Mouse (Mus musculus): ENCODE measurements at regions not wholly inside any gene's neighbourhood (a gene's known extent, or its start where the extent isn't known, plus 50 kb on each side); places are given as distances from the start of the nearest gene placed in this dataset.

GRCm38 (mm10) chr3:31444311-31444710 is 134.1 kb upstream of the Slc7a14 start:
- Histone ChIP-seq H3K36me3 (no peaks in the 10 kb centered on the region), H3K4me3 (no peak overlapping the region), H3K27me3 (replicated peaks) (no peaks in the 10 kb centered on the region), H3K9ac (no peak overlapping the region), H3K4me2 (replicated peaks) (no peak overlapping the region), H3K27ac (no peak overlapping the region), H3K4me1 (no peaks in the 10 kb centered on the region), H3K9me3 (no peaks in the 10 kb centered on the region)
- no peak for ATAC-seq (ENCODE audit: low FRiP score, low read depth)
- WGBS: 89% methylated on average over 7 of the region's 7 CpGs

GRCm38 (mm10) chr3:31443894-31444293 is 133.7 kb upstream of the Slc7a14 start:
- Histone ChIP-seq H3K9ac (no peak overlapping the region), H3K4me2 (replicated peaks) (no peak overlapping the region), H3K9me3 (no peaks in the 10 kb centered on the region), H3K36me3 (no peaks in the 10 kb centered on the region), H3K27me3 (replicated peaks) (no peaks in the 10 kb centered on the region), H3K27ac (no peak overlapping the region), H3K4me3 (no peak overlapping the region), H3K4me1 (no peaks in the 10 kb centered on the region)
- no peak for ATAC-seq (ENCODE audit: low FRiP score, low read depth)
- 91% methylated on average over 5 of the region's 5 CpGs for WGBS

GRCm38 (mm10) chr3:31440282-31440681 is 130.1 kb upstream of the Slc7a14 start:
- WGBS: 90% methylated on average over 2 of the region's 2 CpGs
- no peak for ATAC-seq (ENCODE audit: low FRiP score, low read depth)

GRCm38 (mm10) chr3:31437970-31438369 is 127.8 kb upstream of the Slc7a14 start:
- Histone ChIP-seq H3K4me3 (no peak overlapping the region), H3K4me1 (no peaks in the 10 kb centered on the region), H3K9me3 (no peaks in the 10 kb centered on the region), H3K27ac (no peak overlapping the region), H3K27me3 (replicated peaks) (no peaks in the 10 kb centered on the region), H3K4me2 (replicated peaks) (no peak overlapping the region), H3K9ac (no peak overlapping the region), H3K36me3 (no peaks in the 10 kb centered on the region)
- 81% methylated on average over 3 of the region's 3 CpGs for WGBS
- no peak for ATAC-seq (ENCODE audit: low FRiP score, low read depth)

More at GRCm38 (mm10) chr3:31440282-31440681, 130.1 kb upstream of the Slc7a14 start:
- Histone ChIP-seq H3K36me3 (no peaks in the 10 kb centered on the region), H3K27ac (no peak overlapping the region), H3K27me3 (replicated peaks) (no peaks in the 10 kb centered on the region), H3K4me1 (no peaks in the 10 kb centered on the region), H3K4me2 (replicated peaks) (no peak overlapping the region), H3K9ac (no peak overlapping the region), H3K9me3 (no peaks in the 10 kb centered on the region), H3K4me3 (no peak overlapping the region)

- Histone ChIP-seq H3K4me3 (no peak overlapping the region), H3K9ac (no peak overlapping the region), H3K4me2 (replicated peaks) (no peak overlapping the region), H3K27me3 (replicated peaks) (no peaks in the 10 kb centered on the region), H3K27ac (no peak overlapping the region), H3K9me3 (no peaks in the 10 kb centered on the region), H3K36me3 (no peaks in the 10 kb centered on the region), H3K4me1 (no peaks in the 10 kb centered on the region)
- ATAC-seq (ENCODE audit: low FRiP score, low read depth): no peak
- 82% methylated on average over 3 of the region's 3 CpGs for WGBS
Observed at GRCm38 (mm10) chr3:31435204-31435963, 125.2 kb upstream of the Slc7a14 start.

DNA sequence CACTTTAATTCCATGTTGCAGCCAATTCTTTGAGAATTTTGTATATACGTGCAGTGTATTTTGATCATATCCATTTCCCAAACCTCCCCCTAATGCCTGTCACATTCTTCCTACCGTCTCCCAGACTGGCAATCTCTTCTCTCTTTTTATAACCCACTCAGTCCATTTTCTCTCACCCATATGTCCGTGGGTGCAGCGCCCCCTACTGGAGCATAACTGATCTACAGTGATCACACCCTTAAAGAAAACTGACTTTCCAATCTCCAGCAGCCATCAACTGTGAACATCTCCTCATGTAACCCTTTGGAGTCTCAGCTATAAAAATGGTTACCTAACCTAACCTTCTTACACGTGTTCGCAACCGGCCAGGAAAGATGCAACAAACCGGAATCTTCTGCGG is 123.0 kb upstream of the Slc7a14 start:
- no peaks in the 10 kb centered on the region for H3K9me3 ChIP-seq
- H3K4me1 ChIP-seq: no peaks in the 10 kb centered on the region
- no peak overlapping the region for H3K4me3 ChIP-seq
- no peak overlapping the region for H3K27ac ChIP-seq
- no peaks in the 10 kb centered on the region for H3K36me3 ChIP-seq
- no peaks in the 10 kb centered on the region for H3K27me3 ChIP-seq (replicated peaks)
- WGBS: 87% methylated on average over 9 of the region's 9 CpGs
- ATAC-seq (ENCODE audit: low FRiP score, low read depth): no peak
- H3K9ac ChIP-seq: no peak overlapping the region
- no peak overlapping the region for H3K4me2 ChIP-seq (replicated peaks)

- ATAC-seq (ENCODE audit: low FRiP score, low read depth): no peak
- no peak overlapping the region for H3K27ac ChIP-seq
Observed at GRCm38 (mm10) chr3:31423517-31423916, 113.3 kb upstream of the Slc7a14 start.

GRCm38 (mm10) chr3:31408802-31409201 is 98.6 kb upstream of the Slc7a14 start:
- no peaks in the 10 kb centered on the region for H3K9me3 ChIP-seq
- 87% methylated on average over 4 of the region's 4 CpGs for WGBS
- no peak for ATAC-seq (ENCODE audit: low FRiP score, low read depth)
- no peak overlapping the region for H3K27ac ChIP-seq
- H3K4me2 ChIP-seq (replicated peaks): no peak overlapping the region
- H3K27me3 ChIP-seq (replicated peaks): no peaks in the 10 kb centered on the region
- H3K36me3 ChIP-seq: no peaks in the 10 kb centered on the region
- H3K4me3 ChIP-seq: no peak overlapping the region
- no peak overlapping the region for H3K9ac ChIP-seq
- no peaks in the 10 kb centered on the region for H3K4me1 ChIP-seq

More at GRCm38 (mm10) chr3:31423517-31423916, 113.3 kb upstream of the Slc7a14 start:
- Histone ChIP-seq H3K36me3 (no peaks in the 10 kb centered on the region), H3K4me3 (no peak overlapping the region), H3K9ac (no peak overlapping the region), H3K4me2 (replicated peaks) (no peak overlapping the region), H3K27me3 (replicated peaks) (no peaks in the 10 kb centered on the region), H3K4me1 (no peaks in the 10 kb centered on the region), H3K9me3 (no peaks in the 10 kb centered on the region)
- WGBS: 92% methylated on average over 14 of the region's 14 CpGs

- H3K4me2 ChIP-seq (replicated peaks): no peak overlapping the region
- H3K4me1 ChIP-seq: no peaks in the 10 kb centered on the region
- H3K9ac ChIP-seq: no peak overlapping the region
- no peaks in the 10 kb centered on the region for H3K36me3 ChIP-seq
- ATAC-seq (ENCODE audit: low FRiP score, low read depth): no peak
- WGBS: 25% methylated on average over 1 of the region's 1 CpGs
- no peak overlapping the region for H3K4me3 ChIP-seq
- no peaks in the 10 kb centered on the region for H3K9me3 ChIP-seq
- H3K27ac ChIP-seq: no peak overlapping the region
- H3K27me3 ChIP-seq (replicated peaks): no peaks in the 10 kb centered on the region
Observed at GRCm38 (mm10) chr3:31405880-31406279, 95.7 kb upstream of the Slc7a14 start.

GRCm38 (mm10) chr3:31399136-31399535 is 89.0 kb upstream of the Slc7a14 start:
- Histone ChIP-seq H3K27ac (no peak overlapping the region), H3K27me3 (replicated peaks) (no peaks in the 10 kb centered on the region), H3K36me3 (no peaks in the 10 kb centered on the region), H3K9me3 (no peaks in the 10 kb centered on the region; the same call in 1 of the 2 replicates), H3K4me3 (no peak overlapping the region), H3K4me1 (no peaks in the 10 kb centered on the region), H3K9ac (no peak overlapping the region), H3K4me2 (replicated peaks) (no peak overlapping the region)
- no peak for ATAC-seq (ENCODE audit: low FRiP score, low read depth)
- 50% methylated on average over 2 of the region's 2 CpGs for WGBS

DNA sequence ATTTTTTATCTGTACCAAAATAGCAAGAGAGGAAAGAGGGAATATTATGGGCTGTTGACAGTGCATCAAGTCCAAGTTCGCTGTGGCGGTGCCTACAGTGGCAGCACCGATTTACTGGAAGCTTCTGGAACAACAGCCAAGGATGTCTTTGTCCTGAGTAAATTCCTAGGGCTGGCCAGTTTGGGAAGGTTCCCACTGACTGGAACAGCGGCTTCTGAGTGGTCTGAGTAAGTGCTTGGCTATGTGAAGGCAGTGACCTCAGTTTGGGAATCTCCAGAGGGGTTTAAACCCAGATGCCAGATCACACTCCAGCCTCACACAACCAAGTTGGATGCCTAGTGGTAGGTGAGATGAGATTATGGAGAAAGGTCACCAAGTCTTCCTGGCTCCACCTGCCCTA is 84.4 kb upstream of the Slc7a14 start:
- no peak overlapping the region for H3K27ac ChIP-seq
- no peaks in the 10 kb centered on the region for H3K9me3 ChIP-seq
- no peak overlapping the region for H3K4me3 ChIP-seq
- H3K9ac ChIP-seq: no peak overlapping the region
- no peaks in the 10 kb centered on the region for H3K36me3 ChIP-seq
- ATAC-seq (ENCODE audit: low FRiP score, low read depth): no peak
- 94% methylated on average over 4 of the region's 4 CpGs for WGBS
- no peak overlapping the region for H3K4me2 ChIP-seq (replicated peaks)
- no peaks in the 10 kb centered on the region for H3K4me1 ChIP-seq
- H3K27me3 ChIP-seq (replicated peaks): no peaks in the 10 kb centered on the region

- no peaks in the 10 kb centered on the region for H3K27me3 ChIP-seq (replicated peaks)
- 71% methylated on average over 2 of the region's 2 CpGs for WGBS
- H3K9ac ChIP-seq: no peak overlapping the region
- H3K9me3 ChIP-seq: no peaks in the 10 kb centered on the region
- no peak for ATAC-seq (ENCODE audit: low FRiP score, low read depth)
- no peaks in the 10 kb centered on the region for H3K4me1 ChIP-seq
- H3K27ac ChIP-seq: no peak overlapping the region
- no peak overlapping the region for H3K4me2 ChIP-seq (replicated peaks)
- H3K4me3 ChIP-seq: no peak overlapping the region
- no peaks in the 10 kb centered on the region for H3K36me3 ChIP-seq
Observed at GRCm38 (mm10) chr3:31389955-31390354, 79.8 kb upstream of the Slc7a14 start.

- Histone ChIP-seq H3K9me3 (no peaks in the 10 kb centered on the region), H3K4me1 (no peaks in the 10 kb centered on the region), H3K4me2 (replicated peaks) (no peak overlapping the region), H3K4me3 (no peak overlapping the region), H3K27me3 (replicated peaks) (no peaks in the 10 kb centered on the region), H3K27ac (no peak overlapping the region), H3K9ac (no peak overlapping the region), H3K36me3 (no peaks in the 10 kb centered on the region)
- WGBS: 77% methylated on average over 3 of the region's 3 CpGs
- ATAC-seq (ENCODE audit: low FRiP score, low read depth): no peak
Observed at GRCm38 (mm10) chr3:31375678-31376077, 65.5 kb upstream of the Slc7a14 start.
